Mouse (Mus musculus) MEL (cell line): Measurements from ENCODE around the gene Notch2.

ENCODE experiments used
- CTCF ChIP-seq, 3 experiments: IDR thresholded peaks in 2 of 3; conservative IDR thresholded peaks in 1 of 3; 2 replicates each; pipeline ENCODE4 v1.5.1; 2011 to 2012; ENCODE audit warnings: low read length in 3 of 3, low read depth in 2 of 3, mild to moderate bottlenecking in 2 of 3, improper control_type of control experiment in 1 of 3, inconsistent platforms in 1 of 3, mixed read lengths in 1 of 3, moderate library complexity in 1 of 3; ENCODE audit not compliant: control insufficient read depth in 1 of 3, insufficient read depth in 1 of 3, poor library complexity in 1 of 3, severe bottlenecking in 1 of 3
- EP300 ChIP-seq, 2 experiments: IDR thresholded peaks; 2 replicates each; pipeline ENCODE4 v1.6.1; 2011; ENCODE audit warnings: improper control_type of control experiment in 2 of 2, low read length in 2 of 2, low read depth in 1 of 2, mild to moderate bottlenecking in 1 of 2
- GABPA ChIP-seq: IDR thresholded peaks from 2 replicates; pipeline ENCODE4 v1.6.1; 2012; ENCODE audit warnings: low read depth, mild to moderate bottlenecking, inconsistent platforms, low read length, improper control_type of control experiment, moderate library complexity
- GATA1 ChIP-seq: IDR thresholded peaks from 2 replicates; pipeline ENCODE4 v1.6.1; 2011; ENCODE audit warnings: low read depth, low read length, improper control_type of control experiment
- KAT2A ChIP-seq: conservative IDR thresholded peaks from 2 replicates; pipeline ENCODE4 v1.6.1; 2012; ENCODE audit warnings: low read depth, low read length, improper control_type of control experiment, inconsistent platforms
- POLR2A ChIP-seq, 2 experiments: IDR thresholded peaks; 2 replicates each; pipeline ENCODE4 v1.6.1; 2011 to 2012; ENCODE audit warnings: low read length in 2 of 2, mild to moderate bottlenecking in 2 of 2, control low read depth in 1 of 2, improper control_type of control experiment in 1 of 2, low read depth in 1 of 2, moderate library complexity in 1 of 2; ENCODE audit not compliant: control insufficient read depth in 1 of 2, insufficient read depth in 1 of 2, poor library complexity in 1 of 2
- POLR2AphosphoS2 ChIP-seq: IDR thresholded peaks from 2 replicates; pipeline ENCODE4 v1.6.1; 2011; ENCODE audit warnings: low read length, improper control_type of control experiment
- POLR2AphosphoS5 ChIP-seq: IDR thresholded peaks from 2 replicates; pipeline ENCODE4 v1.6.1; 2012; ENCODE audit warnings: low read depth, borderline replicate concordance, mild to moderate bottlenecking, inconsistent platforms, low read length, moderate library complexity, mixed read lengths
- ZKSCAN1 ChIP-seq: IDR thresholded peaks from 2 replicates; pipeline ENCODE4 v1.6.1; 2012; ENCODE audit warnings: low read depth, mild to moderate bottlenecking, inconsistent platforms, low read length, improper control_type of control experiment, moderate library complexity

DNA sequence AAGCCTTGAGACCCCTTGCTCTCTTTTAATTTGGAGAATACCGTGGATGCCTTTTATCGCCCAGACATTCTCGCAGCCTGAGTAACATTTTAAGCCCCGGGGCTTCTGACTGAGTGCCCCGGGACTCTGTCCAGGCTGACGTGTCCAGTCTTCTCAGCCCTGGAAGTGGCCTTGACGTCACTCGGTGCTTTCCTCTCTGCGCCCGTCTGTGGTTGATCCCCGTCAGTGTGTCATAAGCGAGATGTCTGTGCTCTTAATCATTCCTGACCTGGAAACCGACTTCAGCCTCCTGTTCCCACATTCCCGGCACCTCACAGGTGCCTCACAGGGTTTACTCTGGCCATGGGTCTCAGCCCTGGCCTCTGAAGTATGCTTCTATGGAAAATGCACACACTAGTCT is 134.4 kb downstream of the Notch2 start:
- TF ChIP-seq POLR2A (IDR thresholded peaks at IDR 0.05; ENCODE audit: control insufficient read depth in 1 of 2, insufficient read depth in 1 of 2, low read depth in 1 of 2, low read length in 2 of 2, poor library complexity in 1 of 2) (no peak), KAT2A (no peak), POLR2AphosphoS5 (no peak), CTCF (IDR thresholded peaks at IDR 0.05 in 2 of 3, conservative IDR thresholded peaks at IDR 0.05 in 1 of 3; ENCODE audit: control insufficient read depth in 1 of 3, insufficient read depth in 1 of 3, low read depth in 2 of 3, low read length in 3 of 3, poor library complexity in 1 of 3, severe bottlenecking in 1 of 3) (no peak), GATA1 (no peak), ZKSCAN1 (no peak), POLR2AphosphoS2 (no peak), GABPA (no peak), EP300 (IDR thresholded peaks at IDR 0.05; ENCODE audit: low read depth in 1 of 2, low read length in 2 of 2) (no peak)
